Mouse (Mus musculus) bone marrow macrophage, adult 2 months (primary cell): ENCODE data around the gene Cnot1.

Source experiments
- CTCF ChIP-seq: IDR thresholded peaks from 2 replicates; pipeline ENCODE4 v1.5.1; 2012; ENCODE audit warnings: low read depth, mild to moderate bottlenecking, low read length, moderate library complexity
- POLR2A ChIP-seq: IDR thresholded peaks from 2 replicates; pipeline ENCODE4 v1.6.1; 2012; ENCODE audit warnings: mild to moderate bottlenecking, low read depth, low read length, borderline replicate concordance

GRCm38 (mm10) chr8:95854174-95854573, 46.9 kb upstream of the Cnot1 start:
- TF ChIP-seq POLR2A (no peak), CTCF (no peak)
